Mouse (Mus musculus) brain, embryonic 14.5 days (tissue): Measurements from ENCODE around the gene Gm4791.

ENCODE experiments used
- CTCF ChIP-seq: fragments of 200-500 bp; IDR thresholded peaks from 2 replicates; pipeline ENCODE4 v1.5.1; 2012; ENCODE audit warnings: inconsistent platforms, mild to moderate bottlenecking, moderate library complexity, borderline replicate concordance; ENCODE audit not compliant: insufficient read depth, insufficient read length; ENCODE audit errors: extremely low read depth
- POLR2A ChIP-seq: fragments of 200-500 bp; IDR thresholded peaks from 2 replicates; pipeline ENCODE4 v1.6.1; 2012; ENCODE audit warnings: mild to moderate bottlenecking, inconsistent platforms, borderline replicate concordance; ENCODE audit not compliant: poor library complexity, insufficient read depth, insufficient read length, severe bottlenecking; ENCODE audit errors: extremely low read depth

GRCm38 (mm10) chr9:46956286-46956685 is 42.3 kb upstream of the Gm4791 start:
- TF ChIP-seq CTCF: no peak
- TF ChIP-seq POLR2A: no peak
